Mouse (Mus musculus) CH12.LX (cell line): ENCODE results near the gene Dnm3.

Experiments used
- CHD1 ChIP-seq: IDR thresholded peaks from 2 replicates; pipeline ENCODE4 v1.6.1; 2012; ENCODE audit warnings: low read depth, low read length, improper control_type of control experiment, inconsistent platforms
- CTCF ChIP-seq, 2 experiments: IDR thresholded peaks in 1 of 2; conservative IDR thresholded peaks in 1 of 2; 2 replicates each; pipeline ENCODE4 v1.5.1; 2011 to 2012; ENCODE audit warnings: low read depth in 2 of 2, low read length in 2 of 2, improper control_type of control experiment in 1 of 2, inconsistent platforms in 1 of 2, mild to moderate bottlenecking in 1 of 2, moderate library complexity in 1 of 2
- E2F4 ChIP-seq: IDR thresholded peaks from 2 replicates; pipeline ENCODE4 v1.6.1; 2011; ENCODE audit warnings: low read depth, low read length, improper control_type of control experiment; ENCODE audit not compliant: insufficient replicate concordance
- EP300 ChIP-seq: IDR thresholded peaks from 2 replicates; pipeline ENCODE4 v1.6.1; 2011; ENCODE audit warnings: low read length, improper control_type of control experiment
- GABPA ChIP-seq: IDR thresholded peaks from 2 replicates; pipeline ENCODE4 v1.6.1; 2012; ENCODE audit warnings: low read depth, low read length, improper control_type of control experiment, inconsistent platforms; ENCODE audit not compliant: insufficient replicate concordance
- KAT2A ChIP-seq: IDR thresholded peaks from 2 replicates; pipeline ENCODE4 v1.6.1; 2012; ENCODE audit warnings: low read length, improper control_type of control experiment, inconsistent platforms; ENCODE audit not compliant: insufficient replicate concordance
- MAFK ChIP-seq: IDR thresholded peaks from 2 replicates; pipeline ENCODE4 v1.6.1; 2011; ENCODE audit warnings: low read length, improper control_type of control experiment; ENCODE audit not compliant: insufficient replicate concordance
- NELFE ChIP-seq: IDR thresholded peaks from 2 replicates; pipeline ENCODE4 v1.6.1; 2011; ENCODE audit warnings: low read depth, low read length, improper control_type of control experiment
- POLR2A ChIP-seq: IDR thresholded peaks from 2 replicates; pipeline ENCODE4 v1.6.1; 2011; ENCODE audit warnings: low read depth, mild to moderate bottlenecking, improper control_type of control experiment, low read length
- POLR2AphosphoS2 ChIP-seq: IDR thresholded peaks from 2 replicates; pipeline ENCODE4 v1.6.1; 2011; ENCODE audit warnings: low read depth, low read length, improper control_type of control experiment
- USF2 ChIP-seq: conservative IDR thresholded peaks from 2 replicates; pipeline ENCODE4 v1.6.1; 2011; ENCODE audit warnings: low read depth, low read length, improper control_type of control experiment
- ZMIZ1 ChIP-seq: IDR thresholded peaks from 2 replicates; pipeline ENCODE4 v1.6.1; 2012; ENCODE audit warnings: low read depth, mild to moderate bottlenecking, inconsistent platforms, low read length, improper control_type of control experiment

DNA sequence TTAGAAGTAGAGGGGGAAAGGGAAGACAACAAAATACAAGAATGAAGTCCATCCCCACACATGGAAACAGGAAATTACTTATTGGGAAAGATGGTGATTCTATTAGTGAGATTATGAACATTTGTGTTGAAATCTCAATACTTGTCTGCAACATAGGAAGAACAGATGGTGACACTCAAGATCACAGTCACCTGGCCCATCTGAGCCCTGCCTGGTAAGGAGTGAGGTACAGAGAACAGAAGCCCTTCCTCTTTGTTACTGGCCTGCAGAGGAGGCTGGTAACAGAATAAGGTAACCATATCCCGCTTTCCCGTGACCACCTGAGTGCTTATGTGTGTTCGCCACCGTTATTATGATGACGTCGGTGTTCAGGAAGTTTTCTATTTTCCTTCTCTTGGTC is 21.0 kb downstream of the Dnm3 start:
- TF ChIP-seq POLR2A (no peak), ZMIZ1 (no peak), CTCF (conservative IDR thresholded peaks at IDR 0.05 in 1 of 2, IDR thresholded peaks at IDR 0.05 in 1 of 2; ENCODE audit: low read depth in 2 of 2, low read length in 2 of 2) (no peak), NELFE (no peak), CHD1 (no peak), POLR2AphosphoS2 (no peak), KAT2A (no peak), MAFK (no peak), EP300 (no peak), GABPA (no peak), E2F4 (no peak), USF2 (no peak)
